Mouse (Mus musculus): ENCODE measurements around the gene Cyp2d26.

Cyp2d26 gene

GRCm38 (mm10) chr15:82748141-82748540, 46.0 kb downstream of the Cyp2d26 start:
- DNase-seq = no peak

- DNase-seq = no peak
These were observed 46.6 kb downstream of the Cyp2d26 start for GRCm38 (mm10) chr15:82747516-82747915.

All from B cell, adult 2 months (primary cell).